Mouse (Mus musculus) left cerebral cortex, adult 18-20 months (tissue): ENCODE measurements at regions not wholly inside any gene's neighbourhood (a gene's known extent, or its start where the extent isn't known, plus 50 kb on each side); places are given as distances from the start of the nearest gene placed in this dataset.

Source experiments
- DNase-seq, 2 experiments: peaks; one replicate each; pipeline ENCODE4 v3.0.0; 2021 to 2022; ENCODE audit warnings: low spot score in 2 of 2, mixed read lengths in 1 of 2

DNA sequence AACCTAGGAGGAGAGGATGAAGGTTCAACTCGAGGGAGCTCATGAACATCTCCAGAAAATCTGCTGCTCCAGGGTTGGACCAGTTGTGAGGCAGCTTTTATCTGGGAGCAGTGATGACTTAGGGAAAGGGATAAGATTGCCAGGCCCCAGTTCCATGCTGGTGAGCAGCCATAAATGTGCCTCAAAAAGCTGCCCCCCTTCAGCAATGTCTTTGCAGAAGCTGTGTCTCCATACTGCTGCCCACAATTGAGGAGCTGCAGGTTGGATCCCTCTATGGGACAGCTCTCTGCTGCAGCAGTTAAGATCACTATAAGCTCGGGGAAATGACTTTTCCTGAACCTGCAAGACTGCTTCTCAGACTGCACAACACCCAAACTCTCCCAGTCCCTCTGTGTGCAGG, 543.7 kb downstream of the Nfib start:
- DNase-seq, result no peak

DNA sequence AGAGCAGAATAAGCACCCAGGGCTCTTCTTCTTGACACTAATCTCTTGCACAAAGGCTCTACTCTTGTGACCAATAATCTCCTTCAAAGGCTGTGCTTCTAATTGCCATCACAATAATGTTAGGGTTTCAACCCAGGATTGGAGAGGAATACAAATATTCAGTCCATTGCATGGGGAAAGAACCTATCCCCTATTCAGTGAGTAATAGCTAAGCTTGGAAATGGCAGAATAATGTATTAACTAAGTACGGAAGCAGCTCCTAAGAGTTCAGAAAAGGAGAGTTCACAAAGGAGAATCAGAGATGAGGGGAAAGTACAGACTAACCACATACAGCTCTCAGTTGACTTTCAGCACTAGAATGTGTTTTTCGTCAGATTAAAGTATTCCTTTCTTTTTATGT, 544.3 kb downstream of the Nfib start:
- DNase-seq, result no peak

DNA sequence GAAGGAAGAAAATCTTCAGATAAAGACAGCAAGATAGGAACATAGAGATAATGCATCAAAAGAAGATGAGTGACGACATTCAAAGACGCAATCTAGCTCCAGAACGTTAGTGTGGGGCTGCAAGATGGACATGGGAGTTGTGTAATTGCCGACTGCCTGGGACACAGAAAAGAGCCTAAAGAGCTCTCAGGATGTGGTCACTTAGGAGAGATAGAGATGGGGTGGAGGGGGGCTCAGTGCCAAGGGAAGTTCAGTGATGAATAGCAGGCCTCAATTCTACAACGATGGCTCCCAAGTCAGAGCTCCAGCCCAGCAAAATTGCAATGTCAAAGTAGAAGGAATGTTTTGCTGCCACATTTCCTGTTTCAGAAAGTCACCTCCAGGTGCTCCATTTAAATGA, 545.3 kb downstream of the Nfib start:
- no peak for DNase-seq

DNA sequence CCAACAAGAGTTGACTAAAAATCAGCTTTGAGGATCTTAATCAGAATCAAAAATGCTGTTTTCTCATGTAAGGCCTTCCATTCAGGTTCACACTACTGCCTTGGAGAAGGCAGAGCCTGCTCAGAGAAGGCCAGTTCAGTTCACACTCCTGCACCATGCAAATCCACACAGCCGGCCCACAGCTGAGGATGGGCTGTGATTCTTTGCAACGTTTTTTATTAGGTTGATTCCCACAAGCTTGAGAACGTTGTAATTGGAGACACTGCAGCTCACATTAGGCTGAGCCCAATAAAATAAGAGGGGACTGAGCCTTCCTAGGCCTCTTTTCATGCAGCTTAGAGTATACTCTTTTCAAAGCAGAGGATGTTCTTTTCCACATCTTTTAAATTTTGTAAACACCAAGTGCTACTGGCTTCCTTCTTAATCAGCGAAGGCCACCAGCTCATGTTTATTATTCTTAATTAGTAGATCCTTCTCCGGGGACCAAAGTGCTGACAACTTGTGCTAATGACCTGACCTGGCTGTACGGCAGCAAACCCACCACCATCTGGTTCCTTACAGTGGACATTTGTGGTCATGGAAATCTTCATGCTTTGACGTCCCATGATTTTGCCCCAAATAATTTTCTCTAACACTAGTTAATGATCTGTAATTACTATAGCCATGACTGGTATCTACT, 549.8 kb downstream of the Nfib start:
- no peak for DNase-seq

DNA sequence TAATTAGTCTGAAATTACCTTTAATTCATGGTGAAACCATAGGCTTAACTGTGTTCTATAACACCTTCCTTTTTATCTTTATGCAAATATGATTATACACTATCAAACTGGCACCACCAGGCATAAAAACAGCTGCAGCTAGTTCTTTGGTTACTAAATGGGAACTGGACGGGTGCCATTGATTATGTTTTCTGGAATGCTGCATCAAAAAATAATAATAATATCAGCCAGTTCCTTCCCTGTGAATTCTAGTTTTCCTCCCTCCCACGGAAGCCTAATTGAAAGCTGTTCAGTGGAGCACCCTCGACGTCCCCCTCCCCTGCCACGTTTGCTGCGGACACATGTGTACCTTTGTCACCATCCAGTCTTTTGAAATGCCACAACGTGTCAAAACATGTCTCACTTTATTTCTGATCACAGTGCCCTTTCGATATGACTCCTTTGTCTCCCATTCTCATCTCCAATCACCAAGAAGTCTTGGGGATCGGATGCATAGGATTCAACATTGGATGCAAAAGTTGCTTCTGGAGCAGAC, 551.5 kb downstream of the Nfib start:
- no peak for DNase-seq

DNA sequence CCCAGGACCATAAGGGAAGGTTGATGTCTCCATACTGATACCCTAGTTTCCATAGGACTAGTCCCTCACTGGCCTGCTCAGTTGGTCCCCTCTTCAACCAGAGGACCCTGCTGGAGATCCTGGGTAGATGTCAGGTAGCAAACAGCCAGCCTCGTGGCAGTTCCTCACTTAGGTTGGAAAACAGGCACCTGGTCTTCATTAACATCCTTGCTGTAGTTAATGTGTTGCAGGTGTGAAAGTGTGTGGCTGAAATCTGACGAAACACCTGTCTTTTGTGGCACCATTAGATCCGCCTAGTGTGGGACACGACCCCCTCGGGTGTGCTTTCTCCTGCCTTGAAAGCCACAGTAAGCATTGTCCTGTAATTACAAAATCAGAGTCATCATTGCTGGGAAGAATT, 551.9 kb downstream of the Nfib start:
- no peak for DNase-seq

DNA sequence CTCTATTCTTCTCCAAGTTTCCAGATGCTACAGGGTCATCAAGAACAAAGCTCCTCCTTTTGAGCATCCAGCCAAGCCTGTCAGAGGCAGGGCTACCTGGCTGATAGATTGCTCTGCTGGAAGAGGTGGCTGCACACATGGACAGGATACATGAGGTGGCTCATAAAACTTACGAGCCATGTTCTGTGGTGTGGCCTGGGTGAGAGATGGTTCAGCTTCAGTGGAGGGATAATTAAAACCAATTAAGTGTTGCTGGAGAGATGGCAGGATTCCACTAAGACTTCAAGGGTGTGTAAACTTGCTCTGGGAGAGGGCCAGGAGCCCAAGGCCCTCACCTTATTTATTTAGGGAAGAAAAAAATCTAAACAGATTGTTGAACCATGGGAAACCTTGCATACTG, 555.6 kb downstream of the Nfib start:
- no peak for DNase-seq

DNA sequence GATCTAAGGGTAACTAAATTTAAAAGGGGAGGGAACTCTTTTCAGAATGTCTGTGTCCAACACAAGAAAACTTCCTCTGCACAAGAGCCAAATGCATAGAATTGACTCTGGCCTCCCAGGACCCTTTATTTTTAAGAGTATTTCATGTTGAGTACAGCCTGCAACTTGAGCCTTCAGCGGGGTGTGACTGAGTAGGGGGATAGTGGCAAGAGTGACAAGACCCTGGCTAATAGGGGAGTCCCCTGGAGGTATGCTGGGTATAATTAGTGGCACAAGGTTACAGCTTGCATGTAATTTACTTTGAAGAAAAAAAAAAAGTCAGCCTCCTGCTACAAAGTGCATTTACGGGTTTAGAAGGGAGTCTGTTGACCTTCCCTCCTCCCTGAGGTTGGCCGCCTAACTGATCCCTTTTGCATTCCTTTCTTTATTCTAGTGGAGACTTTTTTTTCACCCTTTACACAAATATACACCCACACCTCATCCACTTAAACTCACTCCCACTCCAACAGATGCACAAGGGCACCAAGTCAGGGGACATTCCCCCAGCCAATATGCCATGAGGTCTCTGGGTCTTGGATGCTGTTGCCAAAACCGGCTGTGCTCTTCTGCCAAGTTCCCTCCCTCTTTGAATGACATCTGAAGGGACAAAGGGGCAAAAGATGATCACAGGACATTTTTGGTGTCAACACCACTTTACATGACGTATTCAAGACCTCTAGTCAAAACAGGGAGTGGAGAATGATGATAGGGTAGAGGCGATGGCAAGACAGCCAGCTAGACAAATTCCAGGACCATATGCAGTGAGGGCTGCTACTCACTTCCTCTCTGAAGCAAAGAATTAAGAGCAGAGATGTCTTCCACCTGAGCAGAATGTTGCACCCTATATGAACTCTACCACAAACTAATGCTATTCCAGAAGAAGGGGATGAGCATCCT, 557.2 kb downstream of the Nfib start:
- DNase-seq, result no peak

DNA sequence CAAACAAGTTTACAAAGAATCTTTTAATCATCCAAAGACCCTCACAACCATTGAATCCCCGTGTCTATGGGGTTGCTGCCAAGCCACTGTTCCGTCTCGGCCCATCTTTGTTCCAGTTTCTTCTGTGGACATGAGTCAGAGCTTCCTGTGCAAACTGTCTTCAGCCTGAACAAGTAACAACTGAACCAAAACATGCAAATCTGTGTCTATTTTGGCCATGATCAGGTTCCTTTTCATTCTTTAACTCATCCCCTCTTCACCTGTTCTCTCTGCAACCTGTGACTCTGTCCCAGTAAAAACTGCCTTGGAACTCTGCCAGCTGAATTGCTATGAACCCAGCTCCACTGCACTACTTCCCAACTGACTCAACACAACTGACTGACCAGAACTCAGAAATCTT, 563.2 kb downstream of the Nfib start:
- DNase-seq, result no peak

DNA sequence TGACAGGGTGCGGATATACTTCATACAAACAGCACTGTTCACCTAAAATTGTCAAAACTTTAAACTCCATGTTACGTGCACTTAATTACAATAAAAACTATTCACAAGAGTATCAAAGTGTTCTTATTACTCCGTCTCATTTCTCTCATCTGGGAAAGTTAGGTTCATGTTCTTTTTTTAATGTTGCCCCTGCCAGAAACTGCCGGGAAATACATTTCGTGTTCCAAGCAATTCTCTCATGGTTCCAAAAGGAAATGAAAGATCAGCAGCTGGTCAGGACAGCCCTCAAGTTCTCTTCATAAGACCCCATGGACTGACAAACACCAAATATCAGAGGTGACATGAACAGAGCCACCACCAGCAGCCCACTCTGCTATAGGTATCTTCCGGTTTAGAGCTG, 565.7 kb downstream of the Nfib start:
- DNase-seq, result no peak

DNA sequence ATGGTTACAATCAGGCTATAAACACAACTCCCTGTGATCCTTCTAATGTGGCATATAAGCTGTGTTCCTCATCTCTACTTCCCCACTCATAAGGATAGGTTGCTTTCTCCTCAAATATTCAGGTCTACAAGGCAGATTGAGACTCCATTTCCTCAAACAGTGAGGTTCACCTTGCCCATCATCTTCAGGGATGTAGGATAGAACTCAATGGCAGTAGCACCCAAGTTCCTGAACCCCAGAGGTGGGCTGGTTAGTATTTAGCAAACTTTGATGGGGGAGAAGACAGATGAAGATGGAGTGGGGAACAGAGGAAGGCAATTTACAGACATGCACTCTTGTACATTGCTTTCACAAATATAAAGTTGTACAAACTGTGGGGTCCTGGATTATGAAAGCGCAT, 566.5 kb downstream of the Nfib start:
- DNase-seq, result no peak

DNA sequence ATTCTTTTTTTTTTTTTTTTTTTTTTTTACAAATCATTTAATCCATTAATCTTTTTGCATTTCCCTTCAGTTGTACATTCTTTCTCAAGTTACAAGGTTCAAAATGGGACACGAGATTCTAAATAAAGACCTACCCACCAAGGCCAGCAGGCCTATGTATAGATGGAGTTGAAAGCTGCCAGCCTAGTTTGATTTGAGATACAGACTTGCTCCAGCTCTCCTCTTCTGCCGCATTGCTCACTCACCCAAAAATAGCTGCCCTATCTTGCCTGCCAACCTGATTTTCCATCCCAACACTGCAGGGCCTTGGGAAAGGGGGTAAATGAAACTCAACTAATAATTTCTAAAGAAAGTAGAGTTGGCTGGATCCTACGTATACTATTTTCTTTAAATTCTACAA, 572.7 kb downstream of the Nfib start:
- no peak for DNase-seq

DNA sequence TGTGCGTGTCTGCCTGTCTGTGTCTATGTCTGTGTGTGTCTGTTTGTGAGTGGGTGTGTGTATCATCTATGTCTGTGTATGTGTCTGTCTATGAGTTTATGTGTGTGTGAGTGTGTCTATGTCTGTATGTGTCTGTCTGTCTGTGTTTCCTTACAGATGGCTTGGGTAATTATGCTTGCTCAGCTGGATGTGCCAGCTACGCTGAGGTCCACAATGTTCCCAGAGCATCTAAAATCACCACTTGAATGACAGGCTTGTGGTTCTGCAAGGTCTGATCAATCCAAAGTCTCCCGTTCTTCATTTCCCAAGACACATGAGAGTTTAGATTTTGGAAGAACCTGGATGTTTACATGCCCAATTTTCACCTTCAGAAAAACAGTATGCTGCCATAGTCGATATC, 573.2 kb downstream of the Nfib start:
- DNase-seq, result no peak

DNA sequence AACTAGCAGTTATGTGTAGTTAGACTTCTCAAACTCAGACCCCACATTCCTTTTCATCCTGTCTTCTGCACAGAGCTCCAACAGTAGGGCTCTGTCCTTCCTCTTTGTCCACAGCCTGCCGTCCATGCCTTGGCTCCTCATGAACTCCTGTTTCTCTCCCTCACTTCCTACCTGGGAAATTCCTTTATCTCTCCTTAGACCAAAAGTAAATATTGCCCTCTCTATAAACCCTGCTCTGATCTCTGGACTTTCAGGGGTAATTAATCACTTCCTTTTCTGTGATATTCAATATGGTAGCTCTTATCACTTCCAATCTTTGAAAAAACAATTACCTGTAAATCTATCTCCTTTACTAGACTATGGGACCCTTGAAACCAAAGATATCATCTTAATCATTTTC, 576.1 kb downstream of the Nfib start:
- DNase-seq, result no peak

DNA sequence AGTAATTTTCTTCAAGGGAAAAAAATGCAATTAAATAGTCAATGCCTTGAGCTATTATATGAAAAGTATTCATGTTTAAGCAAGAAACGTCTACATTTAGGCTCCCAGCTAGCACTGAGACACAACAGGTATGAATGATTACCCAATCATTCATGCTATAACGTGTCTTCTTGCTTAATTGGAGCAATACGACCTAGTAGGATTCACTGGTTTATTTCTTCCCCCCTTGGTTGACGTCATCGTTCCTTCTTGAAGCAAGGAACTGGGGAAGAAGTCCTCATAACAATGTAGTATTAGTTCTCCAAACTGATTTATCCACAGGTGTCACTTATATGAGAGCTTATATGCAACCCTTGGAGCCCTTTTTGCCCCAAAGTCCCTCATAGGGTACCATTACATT, 581.8 kb downstream of the Nfib start:
- DNase-seq, result no peak

DNA sequence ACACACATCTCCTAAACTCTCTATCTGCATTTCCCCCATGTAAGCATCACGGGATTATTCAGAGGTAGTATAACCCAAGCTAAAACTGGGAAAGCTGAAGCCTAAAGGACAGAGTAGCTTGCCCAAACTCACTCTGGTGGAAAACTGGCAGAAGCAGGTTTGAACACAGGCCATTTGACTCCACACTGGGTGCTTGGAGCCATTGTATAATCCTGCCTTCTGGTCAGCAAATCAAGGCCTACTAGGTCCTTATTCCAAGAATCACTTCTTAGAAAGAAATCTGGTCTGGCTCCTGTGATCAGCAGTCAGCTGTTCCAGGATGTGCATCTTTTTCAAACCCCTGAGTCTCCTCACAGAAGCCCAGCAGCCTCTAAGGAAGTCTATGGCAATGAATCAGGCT, 582.4 kb downstream of the Nfib start:
- DNase-seq, result no peak

DNA sequence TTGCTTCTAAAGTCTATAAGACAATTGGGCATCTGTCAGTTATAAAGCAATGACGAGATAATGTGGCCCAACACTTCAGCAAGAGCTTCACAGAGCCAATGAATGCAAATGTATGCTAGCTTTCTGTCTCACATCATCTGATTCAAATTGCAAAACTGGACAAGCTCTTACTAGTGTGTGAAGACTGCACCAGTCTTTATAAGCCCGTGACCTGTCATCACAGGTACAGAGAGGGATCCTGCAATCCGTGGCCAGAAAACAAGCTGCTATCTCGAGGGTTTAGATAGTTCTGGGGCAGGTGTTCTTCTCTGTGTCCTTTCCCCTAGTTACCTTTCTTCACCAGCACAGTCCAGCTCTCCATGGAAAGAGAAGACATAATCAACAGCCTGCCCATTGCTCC, 584.8 kb downstream of the Nfib start:
- DNase-seq, result no peak

DNA sequence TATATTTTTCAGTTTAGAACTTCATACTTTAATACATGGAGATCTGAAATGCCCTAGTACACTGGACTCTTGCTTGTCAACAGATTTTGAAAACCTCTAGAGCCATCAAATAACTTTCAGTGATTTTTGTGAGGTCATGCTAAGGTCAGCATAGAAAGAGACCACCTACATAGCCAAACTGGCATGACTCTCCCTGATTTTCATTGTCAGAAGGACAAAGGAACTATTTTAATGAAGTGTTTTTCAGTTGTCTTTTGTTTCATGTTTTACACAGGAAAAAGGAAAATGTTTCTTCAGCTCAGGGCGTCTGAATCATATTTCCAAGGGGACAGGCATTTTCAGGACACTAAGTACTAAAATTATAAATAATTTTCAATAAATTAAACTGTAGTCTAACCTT, 585.2 kb downstream of the Nfib start:
- DNase-seq, result no peak

DNA sequence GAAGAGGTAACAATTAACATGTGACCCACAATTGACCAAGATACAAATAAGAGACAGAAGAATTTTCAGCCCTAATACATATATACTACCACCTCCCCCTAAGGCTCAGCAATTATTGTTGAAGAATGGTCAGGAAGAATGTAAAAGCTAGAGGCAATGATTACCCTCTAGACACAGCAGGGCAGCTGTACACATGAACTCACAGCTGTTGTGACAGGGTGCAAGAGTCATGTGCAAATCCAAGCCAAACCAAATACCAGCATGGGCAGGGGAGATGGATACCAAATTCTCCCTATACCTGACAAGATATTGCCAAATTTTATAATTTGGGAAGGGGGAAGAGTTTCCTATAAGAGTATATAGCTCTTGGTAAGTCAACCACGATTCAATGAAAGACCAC, 603.7 kb downstream of the Nfib start:
- DNase-seq, result no peak

DNA sequence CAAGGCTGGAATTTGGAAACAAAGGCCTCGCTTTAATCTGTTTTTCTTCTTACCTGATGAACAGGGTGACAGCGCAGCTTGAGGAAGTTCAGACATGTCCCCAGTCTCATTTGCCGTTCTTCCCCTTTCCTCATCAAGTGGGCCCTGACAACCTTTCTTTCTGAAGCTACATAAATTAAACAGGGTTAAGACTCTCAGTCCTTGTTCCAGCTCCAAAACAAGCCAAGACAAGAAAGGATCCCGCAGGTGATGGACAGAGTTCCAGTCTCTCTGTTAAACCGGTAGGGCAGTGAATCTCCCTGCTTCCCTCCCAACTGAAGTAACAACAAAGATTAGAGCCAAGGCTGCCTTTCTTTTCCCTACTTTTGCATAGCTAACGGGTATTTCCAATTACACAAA, 605.6 kb downstream of the Nfib start:
- DNase-seq, result no peak

DNA sequence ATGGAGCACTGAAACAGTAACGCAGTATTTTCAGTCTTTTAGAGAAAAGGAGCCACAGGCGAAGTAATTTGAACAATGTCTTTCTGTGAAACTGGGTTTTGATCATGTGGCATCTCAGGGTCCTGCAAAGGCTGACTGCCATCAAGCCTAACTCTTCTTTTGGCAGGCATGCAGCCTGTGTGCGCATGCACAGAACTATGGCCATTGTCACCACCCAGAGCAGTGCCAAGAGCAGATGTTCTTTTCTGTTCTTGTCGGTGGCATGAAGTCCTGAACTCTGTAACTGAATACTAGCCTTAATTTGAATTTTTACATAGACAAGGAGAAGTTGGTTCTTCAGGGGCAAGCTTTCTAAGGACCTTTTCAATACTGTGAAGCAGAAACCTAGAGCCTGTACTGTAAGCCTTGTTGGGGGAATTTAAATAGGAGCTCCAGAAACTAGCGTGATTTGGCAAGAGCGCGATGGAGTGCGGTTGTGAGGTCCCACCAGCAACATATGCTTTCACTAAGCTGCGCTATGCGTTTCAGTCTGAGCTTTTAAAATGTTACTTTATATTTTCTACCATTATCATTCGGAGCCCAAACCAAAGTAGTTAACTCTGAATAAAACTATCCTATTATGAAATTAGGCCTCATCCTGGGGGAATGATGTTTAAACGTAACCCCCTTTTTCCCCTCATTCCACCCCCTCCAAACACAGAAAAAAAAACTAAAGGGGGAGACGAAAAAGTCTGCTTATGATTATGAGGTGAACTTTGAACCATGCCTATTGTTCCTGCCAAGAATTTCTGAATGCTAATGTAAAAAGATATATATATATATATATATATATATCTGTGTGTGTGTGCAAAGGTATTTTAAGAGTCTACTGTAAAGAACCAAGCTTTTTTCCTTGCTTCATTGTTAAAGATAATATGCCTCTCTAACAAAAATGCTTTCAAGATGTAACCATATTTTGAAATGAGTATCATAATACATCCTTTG, 606.3 kb downstream of the Nfib start:
- DNase-seq, result no peak
